Mouse (Mus musculus) kidney, embryonic 15.5 days (tissue): ENCODE data around the gene Slc35d2. TPM values are rescaled to one million over a fixed set of nuclear protein-coding genes. Genes with fewer than 3 reads are reported as not detected.

Source experiments
- polyA plus RNA-seq: library from polyadenylated mRNA; unstranded; fragments of >200 nt; fragmentation: Nextera tagmentation; extraction: Ambion mirVana; gene quantifications from 2 replicates; pipeline ENCODE4 v1.2.1, GENCODE M21; 2015

The Slc35d2 gene
- polyA plus RNA-seq, 1 experiment from 2014 or later, result 3.9 TPM

Other genes with a start within 250 kb of the Slc35d2 start
- not detected in 2 replicates for gene Hsd17b3, start 40.1 kb downstream of the Slc35d2 start, polyA plus RNA-seq
- gene Zfp367, start 23.8 kb upstream of the Slc35d2 start, polyA plus RNA-seq, result 17.1 and 17.6 TPM in 2 replicates
- 26.1 and 27.1 TPM in 2 replicates for gene Habp4, start 32.5 kb upstream of the Slc35d2 start, polyA plus RNA-seq
- gene Cdc14b, start 145.9 kb upstream of the Slc35d2 start, polyA plus RNA-seq, result 14.8 and 17.5 TPM in 2 replicates
- 56.5 and 58.1 TPM in 2 replicates for gene Aaed1, start 183.3 kb upstream of the Slc35d2 start, polyA plus RNA-seq
- gene Ctsl, start 241.5 kb upstream of the Slc35d2 start, polyA plus RNA-seq, result 306 and 318 TPM in 2 replicates